Mouse (Mus musculus) NIH3T3 (cell line): ENCODE measurements around the gene Hist1h3a.

ENCODE experiments used
- DNase-seq: peaks from one replicate; pipeline ENCODE4 v3.0.0-alpha.2; 2012; ENCODE audit warnings: low read depth

Gene Hist1h3a

GRCm38 (mm10) chr13:23757921-23758320 lies 4.3 kb downstream of the Hist1h3a start:
- no peak for DNase-seq

- DNase-seq: peak; percentile 58
These were observed 4.9 kb downstream of the Hist1h3a start for GRCm38 (mm10) chr13:23757211-23757773.

GRCm38 (mm10) chr13:23756790-23757189 lies 5.4 kb downstream of the Hist1h3a start, which contains the start of gene Hist1h4b:
Hist1h4b (plus strand) TSS chr13:23757013.
- peak; percentile 95 for DNase-seq

GRCm38 (mm10) chr13:23755000-23755399 lies 7.2 kb downstream of the Hist1h3a start:
- no peak for DNase-seq

GRCm38 (mm10) chr13:23753314-23754078 lies 8.7 kb downstream of the Hist1h3a start:
- DNase-seq: no peak

- no peak for DNase-seq
These were observed 9.4 kb downstream of the Hist1h3a start for GRCm38 (mm10) chr13:23752742-23753172.

GRCm38 (mm10) chr13:23752067-23752741 lies 10.0 kb downstream of the Hist1h3a start, which contains the start of gene Hist1h3b:
Hist1h3b (plus strand) TSS chr13:23752267.
- DNase-seq: peak; percentile 96

GRCm38 (mm10) chr13:23751478-23751956 lies 10.7 kb downstream of the Hist1h3a start:
- no peak for DNase-seq

- peak; percentile 65 for DNase-seq
These were observed 11.2 kb downstream of the Hist1h3a start, which contains the start of gene Hist1h2ab for GRCm38 (mm10) chr13:23750839-23751477. Hist1h2ab (plus strand) TSS chr13:23751126.

GRCm38 (mm10) chr13:23749563-23750121 lies 12.5 kb downstream of the Hist1h3a start:
- no peak for DNase-seq

- DNase-seq: no peak
These were observed 14.3 kb downstream of the Hist1h3a start for GRCm38 (mm10) chr13:23747892-23748288.

GRCm38 (mm10) chr13:23747081-23747891 lies 14.9 kb downstream of the Hist1h3a start:
- no peak for DNase-seq

GRCm38 (mm10) chr13:23746201-23747080 lies 15.7 kb downstream of the Hist1h3a start, which contains the start of gene Hist1h2bb:
Hist1h2bb (plus strand) TSS chr13:23746734.
- peak; percentile 84 for DNase-seq

- peak; percentile 92 for DNase-seq
These were observed 16.6 kb downstream of the Hist1h3a start, which contains the start of gene Hist1h3c for GRCm38 (mm10) chr13:23745381-23746161. Hist1h3c (minus strand) TSS chr13:23745602.

- DNase-seq: no peak
These were observed 17.5 kb downstream of the Hist1h3a start for GRCm38 (mm10) chr13:23744421-23745380.

GRCm38 (mm10) chr13:23743963-23744362 lies 18.2 kb downstream of the Hist1h3a start:
- DNase-seq: no peak

- no peak for DNase-seq
These were observed 19.0 kb downstream of the Hist1h3a start for GRCm38 (mm10) chr13:23743215-23743614.

GRCm38 (mm10) chr13:23742007-23742406 lies 20.2 kb downstream of the Hist1h3a start:
- DNase-seq: no peak
